Mouse (Mus musculus) G1E (cell line): ENCODE results near the gene Gm572. TPM values are rescaled to one million over a fixed set of nuclear protein-coding genes. Genes with fewer than 3 reads are reported as not detected.

ENCODE experiments used
- ATAC-seq: 2 replicates; pipeline ENCODE4 v1.8.0; 2016; ENCODE audit warnings: mild to moderate bottlenecking; ENCODE audit not compliant: insufficient number of reproducible peaks, poor library complexity, low FRiP score, severe bottlenecking; ENCODE audit errors: extremely low read depth
- DNase-seq: peaks from one replicate; pipeline ENCODE4 v3.0.0; 2012; ENCODE audit warnings: low spot score
- H3K27me3 ChIP-seq: 2 replicates; pipeline ENCODE4 v1.6.1; 2012; ENCODE audit warnings: mild to moderate bottlenecking, low read length, inconsistent platforms; ENCODE audit not compliant: insufficient read depth
- H3K36me3 ChIP-seq: replicated peaks from 2 replicates; pipeline ENCODE3; 2012; ENCODE audit warnings: mild to moderate bottlenecking, inconsistent platforms
- H3K4me1 ChIP-seq: 2 replicates; pipeline ENCODE4 v1.6.1; 2012; ENCODE audit warnings: low read depth, low read length, inconsistent platforms, mixed read lengths; ENCODE audit not compliant: insufficient read depth
- H3K4me3 ChIP-seq: 2 replicates; pipeline ENCODE4 v1.5.1; 2012; ENCODE audit warnings: low read depth, mild to moderate bottlenecking, inconsistent platforms, low read length, moderate library complexity, mixed read lengths
- H3K9me3 ChIP-seq: replicated peaks from 2 replicates; pipeline ENCODE4 v1.6.1; 2012; ENCODE audit warnings: inconsistent platforms
- CTCF ChIP-seq: IDR thresholded peaks from 2 replicates; pipeline ENCODE4 v1.5.1; 2012; ENCODE audit warnings: low read depth, low read length, inconsistent platforms, mixed read lengths
- GATA1 ChIP-seq: IDR thresholded peaks from 2 replicates; pipeline ENCODE4 v1.6.1; 2012; ENCODE audit warnings: borderline replicate concordance, low read length, inconsistent platforms, mixed read lengths
- GATA2 ChIP-seq: IDR thresholded peaks from 2 replicates; pipeline ENCODE4 v1.6.1; 2012; ENCODE audit warnings: low read depth, low read length, inconsistent platforms, borderline replicate concordance
- POLR2AphosphoS5 ChIP-seq: IDR thresholded peaks from 2 replicates; pipeline ENCODE4 v1.6.1; 2012; ENCODE audit warnings: low read depth, low read length, inconsistent platforms; ENCODE audit not compliant: insufficient replicate concordance
- TAL1 ChIP-seq: conservative IDR thresholded peaks from 2 replicates; pipeline ENCODE4 v1.6.1; 2012; ENCODE audit warnings: low read depth, low read length, inconsistent platforms, mixed read lengths
- polyA plus RNA-seq: library from polyadenylated mRNA; stranded (reverse); fragments of >175 nt; gene quantifications from 2 replicates; pipeline ENCODE4 v1.2.3, GENCODE M21; 2012
- total RNA-seq, 2 experiments: library from RNA; stranded (forward) in 1 of 2; stranded (reverse) in 1 of 2; fragments of 200-1000 nt in 1 of 2; fragments of >200 nt in 1 of 2; fragmentation: Nextera tagmentation in 1 of 2; gene quantifications; 2 replicates each; pipeline ENCODE4 v1.2.3; 2014 to 2017

Gene Gm572
- total and polyA plus RNA-seq, 3 experiments: not detected

- Histone ChIP-seq H3K4me1 (peaks cover 9% of the 10 kb centered on the region), H3K4me3 (no peak overlapping the region), H3K36me3 (no peaks in the 10 kb centered on the region), H3K9me3 (0 out of 2 replicates have a peak, but pooled peaks cover 2% of the 10 kb centered on the region), H3K27me3 (peaks cover 24% of the 10 kb centered on the region)
- TF ChIP-seq GATA2 (no peak), TAL1 (no peak), POLR2AphosphoS5 (no peak), CTCF (no peak), GATA1 (no peak)
- no peak for ATAC-seq
- DNase-seq: no peak
Observed at GRCm38 (mm10) chr4:148691185-148691584, 48.1 kb downstream of the Gm572 start.

- no peak; the same call in 1 of the 2 replicates for ATAC-seq
- DNase-seq: no peak
Observed at GRCm38 (mm10) chr4:148693417-148693959, 50.4 kb downstream of the Gm572 start.

GRCm38 (mm10) chr4:148704756-148705155, 61.6 kb downstream of the Gm572 start:
- ATAC-seq: no peak
- H3K36me3 ChIP-seq: no peaks in the 10 kb centered on the region
- H3K9me3 ChIP-seq: no peaks in the 10 kb centered on the region
- no peak for TF ChIP-seq TAL1
- TF ChIP-seq GATA2: no peak
- TF ChIP-seq CTCF: 0 out of 2 replicates have a peak, but pooled peaks have one; percentile 20
- peak; percentile 20 for DNase-seq
- no peaks in the 10 kb centered on the region for H3K4me1 ChIP-seq
- no peak overlapping the region for H3K4me3 ChIP-seq
- H3K27me3 ChIP-seq: peaks cover 25% of the 10 kb centered on the region

More at GRCm38 (mm10) chr4:148693417-148693959, 50.4 kb downstream of the Gm572 start:
- Histone ChIP-seq H3K36me3 (no peaks in the 10 kb centered on the region), H3K9me3 (0 out of 2 replicates have a peak, but pooled peaks cover 2% of the 10 kb centered on the region), H3K4me3 (no peak overlapping the region), H3K4me1 (0 out of 2 replicates have a peak, but pooled peaks cover 7% of the 10 kb centered on the region), H3K27me3 (peaks cover 8% of the 10 kb centered on the region)
- TF ChIP-seq POLR2AphosphoS5 (no peak), TAL1 (no peak), CTCF (no peak), GATA1 (no peak), GATA2 (no peak)

GRCm38 (mm10) chr4:148708836-148709235, 65.7 kb downstream of the Gm572 start:
- TF ChIP-seq POLR2AphosphoS5 (no peak), CTCF (no peak), GATA2 (no peak), TAL1 (no peak), GATA1 (no peak)
- Histone ChIP-seq H3K9me3 (no peaks in the 10 kb centered on the region), H3K4me1 (0 out of 2 replicates have a peak, but pooled peaks cover 5% of the 10 kb centered on the region), H3K36me3 (no peaks in the 10 kb centered on the region), H3K27me3 (peaks cover 22% of the 10 kb centered on the region; the same call in 1 of the 2 replicates), H3K4me3 (no peak overlapping the region)
- ATAC-seq (no peak), DNase-seq (no peak)

GRCm38 (mm10) chr4:148710446-148710845, 67.3 kb downstream of the Gm572 start:
- peaks cover 26% of the 10 kb centered on the region; the same call in 1 of the 2 replicates for H3K27me3 ChIP-seq
- no peak for DNase-seq
- TF ChIP-seq TAL1 (no peak), POLR2AphosphoS5 (no peak), GATA2 (no peak), CTCF (no peak), GATA1 (no peak)

GRCm38 (mm10) chr4:148711323-148711722, 68.2 kb downstream of the Gm572 start:
- TF ChIP-seq TAL1: no peak
- no peak for TF ChIP-seq GATA1
- no peak for TF ChIP-seq POLR2AphosphoS5
- TF ChIP-seq CTCF: no peak
- TF ChIP-seq GATA2: no peak
- no peaks in the 10 kb centered on the region for H3K36me3 ChIP-seq
- H3K27me3 ChIP-seq: peaks cover 22% of the 10 kb centered on the region; the same call in 1 of the 2 replicates
- DNase-seq (no peak), ATAC-seq (no peak)
- H3K9me3 ChIP-seq: no peaks in the 10 kb centered on the region
- H3K4me3 ChIP-seq: no peak overlapping the region
- H3K4me1 ChIP-seq: 0 out of 2 replicates have a peak, but pooled peaks cover 5% of the 10 kb centered on the region

More at GRCm38 (mm10) chr4:148710446-148710845, 67.3 kb downstream of the Gm572 start:
- Histone ChIP-seq H3K4me3 (no peak overlapping the region), H3K9me3 (no peaks in the 10 kb centered on the region), H3K4me1 (0 out of 2 replicates have a peak, but pooled peaks cover 5% of the 10 kb centered on the region), H3K36me3 (no peaks in the 10 kb centered on the region)
- ATAC-seq: no peak
